Mouse (Mus musculus) kidney, embryonic 14.5 days (tissue): ENCODE measurements at regions not wholly inside any gene's neighbourhood (a gene's known extent, or its start where the extent isn't known, plus 50 kb on each side); places are given as distances from the start of the nearest gene placed in this dataset.

Source experiments
- ATAC-seq: fragments of 200-750 bp; cut with Nextera tagmentation; 2 replicates; pipeline ENCODE4 v1.8.0; 2017; ENCODE audit warnings: moderate number of reproducible peaks, mild to moderate bottlenecking, moderate TSS enrichment, moderate library complexity; ENCODE audit not compliant: low FRiP score, low TSS enrichment
- H3K27ac ChIP-seq: fragments of 300-500 bp; sonication (generic); 2 replicates; pipeline ENCODE4 v1.5.1; 2014; ENCODE audit warnings: low read depth, mild to moderate bottlenecking, low read length, moderate library complexity, mixed read lengths
- H3K27me3 ChIP-seq: fragments of 300-500 bp; sonication (generic); 2 replicates; pipeline ENCODE4 v1.6.1; 2014; ENCODE audit warnings: mild to moderate bottlenecking, low read length; ENCODE audit not compliant: control insufficient read depth, insufficient read depth
- H3K36me3 ChIP-seq: fragments of 300-500 bp; sonication (generic); 2 replicates; pipeline ENCODE4 v1.6.1; 2014; ENCODE audit warnings: low read length, mixed read lengths; ENCODE audit not compliant: control insufficient read depth, insufficient read depth
- H3K4me1 ChIP-seq: fragments of 300-500 bp; sonication (generic); 2 replicates; pipeline ENCODE4 v1.6.1; 2014; ENCODE audit warnings: low read length, mixed read lengths; ENCODE audit not compliant: control insufficient read depth, insufficient read depth
- H3K4me2 ChIP-seq: fragments of 300-500 bp; sonication (generic); replicated peaks from 2 replicates; pipeline ENCODE4 v1.6.1; 2014; ENCODE audit warnings: low read depth, mild to moderate bottlenecking, low read length
- H3K4me3 ChIP-seq: fragments of 300-500 bp; sonication (generic); 2 replicates; pipeline ENCODE4 v1.5.1; 2014; ENCODE audit warnings: mild to moderate bottlenecking, low read length
- H3K9ac ChIP-seq: fragments of 300-500 bp; sonication (generic); 2 replicates; pipeline ENCODE4 v1.6.1; 2014; ENCODE audit warnings: low read depth, mild to moderate bottlenecking, low read length, moderate library complexity
- H3K9me3 ChIP-seq: fragments of 300-500 bp; sonication (generic); 2 replicates; pipeline ENCODE4 v1.6.1; 2016; ENCODE audit warnings: low read length; ENCODE audit not compliant: control insufficient read depth
- WGBS: fragments of 180-500 bp; shearing (Covaris S2); extraction: QIAGEN DNeasy Blood & Tissue Kit; methylation state at CpG from one replicate; pipeline ENCODE4 v1.1.7; 2014; 5-methylcytosine and 5-hydroxymethylcytosine counted together

DNA sequence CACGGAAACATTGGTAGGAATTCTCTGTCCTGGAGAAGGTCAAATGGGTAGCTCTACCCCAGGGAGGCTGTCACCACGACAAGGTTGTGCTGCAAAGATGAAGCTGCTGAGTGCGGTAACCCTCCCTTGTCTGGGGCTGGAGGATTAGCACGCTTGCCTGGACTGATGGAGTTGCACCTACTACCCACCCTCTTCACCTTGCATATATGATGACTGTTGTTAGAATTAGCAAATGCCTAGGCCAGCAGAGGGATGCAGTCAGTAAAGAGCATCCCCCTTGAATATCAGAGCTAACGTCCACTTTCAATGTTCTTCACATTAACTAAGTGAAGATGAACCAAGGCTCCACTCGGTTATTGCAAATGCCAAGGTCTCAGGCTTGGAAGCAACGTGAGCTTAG is 169.7 kb upstream of the Pabpc6 start:
- Histone ChIP-seq H3K27me3 (no peaks in the 10 kb centered on the region), H3K9ac (no peak overlapping the region), H3K4me1 (no peaks in the 10 kb centered on the region), H3K27ac (no peak overlapping the region), H3K36me3 (no peaks in the 10 kb centered on the region), H3K4me3 (no peak overlapping the region), H3K4me2 (no peak overlapping the region), H3K9me3 (no peaks in the 10 kb centered on the region)
- WGBS: 82% methylated on average over 7 of the region's 7 CpGs
- ATAC-seq: no peak

DNA sequence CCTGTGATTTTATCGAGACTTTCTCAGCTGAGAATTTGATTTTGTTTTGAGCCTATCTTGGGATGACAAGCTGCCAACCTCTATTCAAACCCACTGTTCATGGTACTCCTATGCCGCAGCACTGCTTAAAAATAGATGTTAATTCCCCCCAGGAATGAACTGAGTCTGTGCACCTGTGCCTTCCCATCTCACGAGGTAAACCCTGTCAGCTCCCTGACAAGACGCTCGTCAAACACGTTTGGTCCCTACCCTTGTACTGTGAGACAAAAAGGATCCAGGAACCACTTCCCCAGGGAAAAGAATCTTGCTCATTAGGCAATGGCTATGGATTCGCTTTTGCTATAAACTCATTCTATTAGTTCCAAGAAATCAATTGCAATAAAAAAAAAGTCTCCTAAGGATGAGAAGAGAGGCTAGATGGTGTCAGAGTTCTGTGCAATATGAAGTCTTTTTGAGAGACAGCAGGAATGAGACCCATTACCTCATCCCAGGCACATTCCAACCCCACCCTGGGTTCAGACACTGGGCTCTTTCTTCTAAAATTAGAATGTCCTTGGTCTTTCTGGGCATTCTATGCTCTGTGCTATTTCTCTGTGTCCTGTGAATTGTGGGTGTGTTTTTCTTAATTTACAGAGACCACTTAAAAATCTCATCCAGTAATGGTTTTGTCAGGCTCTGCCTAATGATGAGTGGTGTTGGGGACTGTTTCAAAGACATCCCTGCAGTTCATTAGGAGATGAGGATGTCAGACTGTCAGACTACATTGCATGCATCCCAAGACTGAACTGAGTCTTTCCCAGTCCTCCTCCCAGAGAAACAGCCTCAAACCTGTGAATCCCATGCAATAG is 167.7 kb upstream of the Pabpc6 start:
- 88% methylated on average over 7 of the region's 7 CpGs for WGBS
- Histone ChIP-seq H3K4me3 (no peak overlapping the region), H3K27ac (no peak overlapping the region), H3K9ac (no peak overlapping the region), H3K27me3 (no peaks in the 10 kb centered on the region), H3K9me3 (no peaks in the 10 kb centered on the region), H3K4me2 (no peak overlapping the region), H3K36me3 (no peaks in the 10 kb centered on the region), H3K4me1 (no peaks in the 10 kb centered on the region)
- no peak for ATAC-seq

- H3K36me3 ChIP-seq: no peaks in the 10 kb centered on the region
- H3K9me3 ChIP-seq: no peaks in the 10 kb centered on the region
- no peak overlapping the region for H3K4me2 ChIP-seq
- H3K9ac ChIP-seq: no peak overlapping the region
- H3K4me3 ChIP-seq: no peak overlapping the region
- no peaks in the 10 kb centered on the region for H3K4me1 ChIP-seq
- no peak overlapping the region for H3K27ac ChIP-seq
- ATAC-seq: no peak
- no peaks in the 10 kb centered on the region for H3K27me3 ChIP-seq
- WGBS: 90% methylated on average over 5 of the region's 5 CpGs
Observed at GRCm38 (mm10) chr17:9829895-9830294, 160.4 kb upstream of the Pabpc6 start.

DNA sequence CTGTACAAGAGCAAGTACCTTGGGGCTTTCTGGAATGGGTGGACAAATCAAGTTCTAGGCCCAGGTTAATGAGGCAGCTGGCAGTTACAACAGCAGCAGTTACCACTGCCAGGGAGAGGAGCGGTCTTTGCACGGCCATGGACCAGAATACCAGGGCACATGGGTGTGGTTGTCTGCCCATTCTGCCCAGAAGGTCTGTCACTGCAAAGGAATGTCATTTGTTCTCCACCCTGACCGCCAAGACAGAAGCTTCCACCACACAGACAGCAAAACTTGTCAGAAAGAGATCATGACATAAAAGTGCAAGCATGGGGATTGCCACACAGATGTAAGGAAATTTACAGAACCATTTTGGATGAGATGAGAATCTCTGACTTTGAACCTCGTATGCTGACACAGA is 151.8 kb upstream of the Pabpc6 start:
- H3K36me3 ChIP-seq: no peaks in the 10 kb centered on the region
- 86% methylated on average over 4 of the region's 4 CpGs for WGBS
- no peak for ATAC-seq
- no peaks in the 10 kb centered on the region for H3K27me3 ChIP-seq
- no peaks in the 10 kb centered on the region; the same call in 1 of the 2 replicates for H3K9me3 ChIP-seq
- H3K9ac ChIP-seq: no peak overlapping the region
- H3K27ac ChIP-seq: no peak overlapping the region
- no peaks in the 10 kb centered on the region for H3K4me1 ChIP-seq
- no peak overlapping the region for H3K4me3 ChIP-seq
- no peak overlapping the region for H3K4me2 ChIP-seq

DNA sequence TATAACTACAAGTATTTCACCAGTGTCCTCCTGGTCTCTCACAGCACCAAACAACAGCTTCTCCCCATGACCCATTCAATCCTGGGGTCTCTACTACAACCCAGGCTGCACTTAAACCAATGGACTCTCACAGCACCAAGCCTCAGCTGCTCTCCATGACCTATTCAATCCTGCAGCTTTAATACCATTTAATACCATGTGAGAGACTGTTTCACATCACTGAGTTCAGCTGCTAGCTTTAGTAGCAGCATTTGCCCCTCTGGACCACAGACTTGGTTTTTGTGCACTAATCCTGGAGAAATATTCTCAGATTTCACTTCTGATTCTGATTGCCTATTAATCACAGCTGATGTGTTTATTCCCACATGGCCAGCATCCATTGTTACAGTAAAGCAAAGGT is 147.5 kb upstream of the Pabpc6 start:
- H3K4me2 ChIP-seq: no peak overlapping the region

GRCm38 (mm10) chr17:9797069-9797468 is 127.6 kb upstream of the Pabpc6 start:
- H3K9ac ChIP-seq: no peak overlapping the region
- H3K4me3 ChIP-seq: no peak overlapping the region
- H3K9me3 ChIP-seq: no peaks in the 10 kb centered on the region
- H3K27ac ChIP-seq: no peak overlapping the region
- H3K4me2 ChIP-seq: no peak overlapping the region
- H3K36me3 ChIP-seq: no peaks in the 10 kb centered on the region
- no peaks in the 10 kb centered on the region for H3K4me1 ChIP-seq
- ATAC-seq: no peak
- H3K27me3 ChIP-seq: no peaks in the 10 kb centered on the region
- WGBS: 89% methylated on average over 8 of the region's 8 CpGs

More for the DNA sequence above, 147.5 kb upstream of the Pabpc6 start:
- ATAC-seq: no peak
- Histone ChIP-seq H3K9me3 (no peaks in the 10 kb centered on the region), H3K27ac (no peak overlapping the region), H3K4me3 (no peak overlapping the region), H3K27me3 (no peaks in the 10 kb centered on the region), H3K36me3 (no peaks in the 10 kb centered on the region), H3K4me1 (no peaks in the 10 kb centered on the region), H3K9ac (no peak overlapping the region)

DNA sequence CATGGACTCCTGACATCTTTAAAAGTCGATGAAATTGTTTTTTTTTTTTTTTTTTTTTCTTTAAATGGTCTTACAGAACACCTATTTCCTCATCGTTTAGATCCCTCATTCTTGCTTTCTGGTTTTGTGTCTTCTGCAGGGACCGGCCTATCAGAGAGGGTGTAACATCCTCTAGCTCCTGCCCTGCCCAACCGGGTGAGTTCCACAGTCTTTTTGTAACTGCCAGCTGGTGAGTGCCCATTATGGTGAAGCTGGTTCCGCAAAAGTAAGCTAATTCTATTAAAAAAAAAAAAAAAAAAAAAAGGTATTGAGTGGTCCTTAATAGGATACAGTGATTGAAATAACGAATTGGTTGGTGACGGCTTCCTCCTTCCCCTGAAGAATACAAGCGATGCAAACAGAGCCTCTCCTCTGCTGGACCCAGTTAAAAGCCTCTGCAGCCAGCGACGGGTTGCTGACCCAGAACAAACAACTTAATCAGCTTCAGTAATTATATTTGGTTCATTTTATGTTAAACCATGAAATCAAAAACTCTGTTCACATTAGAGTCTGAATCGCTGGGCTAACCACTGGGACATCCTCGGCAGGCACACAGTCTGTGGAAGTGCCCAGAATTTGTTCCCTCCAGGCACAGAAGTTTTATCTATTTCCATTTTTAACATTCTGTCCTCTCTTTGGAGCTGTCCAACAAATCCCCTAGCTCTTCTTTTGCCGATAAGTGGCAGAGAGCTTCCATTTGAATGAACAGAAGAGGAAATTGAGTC is 126.9 kb upstream of the Pabpc6 start:
- no peak overlapping the region for H3K4me3 ChIP-seq
- no peaks in the 10 kb centered on the region for H3K36me3 ChIP-seq
- no peak overlapping the region for H3K27ac ChIP-seq
- no peak overlapping the region for H3K9ac ChIP-seq
- H3K4me2 ChIP-seq: no peak overlapping the region
- WGBS: 74% methylated on average over 13 of the region's 13 CpGs
- no peak for ATAC-seq
- H3K27me3 ChIP-seq: no peaks in the 10 kb centered on the region
- H3K4me1 ChIP-seq: no peaks in the 10 kb centered on the region
- H3K9me3 ChIP-seq: no peaks in the 10 kb centered on the region

GRCm38 (mm10) chr17:9778866-9779265 is 109.3 kb upstream of the Pabpc6 start:
- Histone ChIP-seq H3K9me3 (no peaks in the 10 kb centered on the region), H3K27ac (no peak overlapping the region), H3K36me3 (no peaks in the 10 kb centered on the region), H3K4me2 (no peak overlapping the region), H3K9ac (no peak overlapping the region), H3K27me3 (no peaks in the 10 kb centered on the region), H3K4me1 (0 out of 2 replicates have a peak, but pooled peaks cover 3% of the 10 kb centered on the region), H3K4me3 (no peak overlapping the region)
- no peak for ATAC-seq
- WGBS: 83% methylated on average over 5 of the region's 5 CpGs

- Histone ChIP-seq H3K9ac (no peak overlapping the region), H3K9me3 (no peaks in the 10 kb centered on the region), H3K4me2 (no peak overlapping the region), H3K36me3 (no peaks in the 10 kb centered on the region), H3K27me3 (no peaks in the 10 kb centered on the region), H3K4me3 (no peak overlapping the region), H3K4me1 (0 out of 2 replicates have a peak, but pooled peaks cover 3% of the 10 kb centered on the region), H3K27ac (no peak overlapping the region)
- no peak for ATAC-seq
Observed at GRCm38 (mm10) chr17:9777165-9777564, 107.6 kb upstream of the Pabpc6 start.
